Mouse (Mus musculus): ENCODE data around the gene Taf1c. TPM values are rescaled to one million over a fixed set of nuclear protein-coding genes. Genes with fewer than 3 reads are reported as not detected.
A peak's percentile ranks its signal among the peaks of the same experiment; 100 is the strongest.

Taf1c gene
- polyA plus RNA-seq, 1 experiment from 2014 or later = 15.7 TPM

GRCm38 (mm10) chr8:119588844-119589243, 16.2 kb downstream of the Taf1c start:
- Histone ChIP-seq H3K27ac (replicated peaks) (no peak overlapping the region), H3K4me1 (peaks cover 17% of the 10 kb centered on the region), H3K27me3 (replicated peaks; ENCODE audit: low read depth, poor library complexity, severe bottlenecking) (peaks cover 19% of the 10 kb centered on the region), H3K9me3 (no peaks in the 10 kb centered on the region), H3K4me3 (no peak overlapping the region), H3K36me3 (replicated peaks) (no peaks in the 10 kb centered on the region)
- peak; percentile 37 for DNase-seq (ENCODE audit: low spot score)
- 27% methylated on average over 10 of the region's 10 CpGs for WGBS

- no peak for DNase-seq (ENCODE audit: low spot score)
- peaks cover 17% of the 10 kb centered on the region for H3K4me1 ChIP-seq
- no peaks in the 10 kb centered on the region for H3K9me3 ChIP-seq
- no peak overlapping the region for H3K4me3 ChIP-seq
- H3K27ac ChIP-seq (replicated peaks) = no peak overlapping the region
- H3K36me3 ChIP-seq (replicated peaks) = no peaks in the 10 kb centered on the region
- WGBS = 60% methylated on average over 4 of the region's 4 CpGs
- H3K27me3 ChIP-seq (replicated peaks; ENCODE audit: low read depth, poor library complexity, severe bottlenecking) = peaks cover 19% of the 10 kb centered on the region
Measured at GRCm38 (mm10) chr8:119588321-119588720, 16.7 kb downstream of the Taf1c start.

- WGBS = 27% methylated on average over 24 of the region's 24 CpGs
- peaks cover 14% of the 10 kb centered on the region for H3K4me1 ChIP-seq
- DNase-seq (ENCODE audit: low spot score) = peak; percentile 30
- no peaks in the 10 kb centered on the region for H3K9me3 ChIP-seq
- no peaks in the 10 kb centered on the region for H3K36me3 ChIP-seq (replicated peaks)
- H3K27ac ChIP-seq (replicated peaks) = no peak overlapping the region
- H3K27me3 ChIP-seq (replicated peaks; ENCODE audit: low read depth, poor library complexity, severe bottlenecking) = peaks cover 19% of the 10 kb centered on the region
- H3K4me3 ChIP-seq = peak overlapping the region; percentile 53
Measured at GRCm38 (mm10) chr8:119585901-119586300, 19.1 kb downstream of the Taf1c start.

GRCm38 (mm10) chr8:119580441-119581161, 24.4 kb downstream of the Taf1c start:
- Histone ChIP-seq H3K4me3 (no peak overlapping the region), H3K4me1 (no peaks in the 10 kb centered on the region; the same call in 1 of the 2 replicates), H3K27ac (replicated peaks) (no peak overlapping the region), H3K9me3 (no peaks in the 10 kb centered on the region), H3K36me3 (replicated peaks) (no peaks in the 10 kb centered on the region), H3K27me3 (replicated peaks; ENCODE audit: low read depth, poor library complexity, severe bottlenecking) (peaks cover 55% of the 10 kb centered on the region)
- 85% methylated on average over 5 of the region's 5 CpGs for WGBS
- DNase-seq (ENCODE audit: low spot score) = no peak

GRCm38 (mm10) chr8:119579096-119579495, 25.9 kb downstream of the Taf1c start:
- DNase-seq (ENCODE audit: low spot score) = no peak

GRCm38 (mm10) chr8:119575366-119575726, 29.7 kb downstream of the Taf1c start:
- peak overlapping the region; percentile 89 for H3K27ac ChIP-seq (replicated peaks)
- peaks cover 30% of the 10 kb centered on the region for H3K4me1 ChIP-seq
- peaks cover 73% of the 10 kb centered on the region for H3K27me3 ChIP-seq (replicated peaks; ENCODE audit: low read depth, poor library complexity, severe bottlenecking)
- no peaks in the 10 kb centered on the region for H3K9me3 ChIP-seq
- no peaks in the 10 kb centered on the region for H3K36me3 ChIP-seq (replicated peaks)
- whole genome bisulfite sequencing = 3% methylated on average over 16 of the region's 16 CpGs
- no peak for DNase-seq (ENCODE audit: low spot score)
- peak overlapping the region; percentile 91 for H3K4me3 ChIP-seq

More at GRCm38 (mm10) chr8:119579096-119579495, 25.9 kb downstream of the Taf1c start:
- Histone ChIP-seq H3K4me3 (no peak overlapping the region), H3K27me3 (replicated peaks; ENCODE audit: low read depth, poor library complexity, severe bottlenecking) (peaks cover 54% of the 10 kb centered on the region), H3K4me1 (peaks cover 14% of the 10 kb centered on the region), H3K36me3 (replicated peaks) (no peaks in the 10 kb centered on the region), H3K27ac (replicated peaks) (no peak overlapping the region), H3K9me3 (no peaks in the 10 kb centered on the region)
- WGBS = 45% methylated on average over 13 of the region's 13 CpGs

- Histone ChIP-seq H3K9me3 (no peaks in the 10 kb centered on the region), H3K27ac (replicated peaks) (peak within 1 kb of the TSS; percentile 89), H3K4me1 (peaks cover 35% of the 10 kb centered on the region), H3K27me3 (replicated peaks; ENCODE audit: low read depth, poor library complexity, severe bottlenecking) (peaks cover 67% of the 10 kb centered on the region), H3K4me3 (peak within 1 kb of the TSS; percentile 91), H3K36me3 (replicated peaks) (no peaks in the 10 kb centered on the region)
- whole genome bisulfite sequencing = under 1% methylated on average over 97 of the region's 97 CpGs
- DNase-seq (ENCODE audit: low spot score) = peak; percentile 96
Measured at GRCm38 (mm10) chr8:119574437-119575365, 30.3 kb downstream of the Taf1c start, which contains the start of the genes Hsdl1 and Dnaaf1. Gene Hsdl1, minus strand, starts transcription at chr8:119575183. Gene Dnaaf1, plus strand, starts transcription at chr8:119575235.

GRCm38 (mm10) chr8:119572411-119572810, 32.6 kb downstream of the Taf1c start:
- Histone ChIP-seq H3K4me1 (peaks cover 35% of the 10 kb centered on the region), H3K9me3 (no peaks in the 10 kb centered on the region), H3K27ac (replicated peaks) (no peak overlapping the region), H3K27me3 (replicated peaks; ENCODE audit: low read depth, poor library complexity, severe bottlenecking) (peaks cover 46% of the 10 kb centered on the region), H3K4me3 (no peak overlapping the region), H3K36me3 (replicated peaks) (peaks cover 8% of the 10 kb centered on the region)
- WGBS = 89% methylated on average over 4 of the region's 4 CpGs
- no peak for DNase-seq (ENCODE audit: low spot score)

GRCm38 (mm10) chr8:119571135-119571534, 33.9 kb downstream of the Taf1c start:
- 88% methylated on average over 6 of the region's 6 CpGs for WGBS
- H3K27ac ChIP-seq (replicated peaks) = no peak overlapping the region

GRCm38 (mm10) chr8:119569881-119570280, 35.1 kb downstream of the Taf1c start:
- WGBS = 30% methylated on average over 4 of the region's 4 CpGs
- Histone ChIP-seq H3K27me3 (replicated peaks; ENCODE audit: low read depth, poor library complexity, severe bottlenecking) (peaks cover 26% of the 10 kb centered on the region), H3K36me3 (replicated peaks) (peaks cover 30% of the 10 kb centered on the region), H3K27ac (replicated peaks) (no peak overlapping the region), H3K4me3 (no peak overlapping the region), H3K4me1 (peaks cover 28% of the 10 kb centered on the region), H3K9me3 (no peaks in the 10 kb centered on the region)
- DNase-seq (ENCODE audit: low spot score) = no peak

More at GRCm38 (mm10) chr8:119571135-119571534, 33.9 kb downstream of the Taf1c start:
- H3K9me3 ChIP-seq = no peaks in the 10 kb centered on the region
- H3K36me3 ChIP-seq (replicated peaks) = peaks cover 17% of the 10 kb centered on the region
- peaks cover 35% of the 10 kb centered on the region for H3K4me1 ChIP-seq
- no peak overlapping the region for H3K4me3 ChIP-seq
- peaks cover 34% of the 10 kb centered on the region for H3K27me3 ChIP-seq (replicated peaks; ENCODE audit: low read depth, poor library complexity, severe bottlenecking)
- DNase-seq (ENCODE audit: low spot score) = no peak

GRCm38 (mm10) chr8:119568951-119569350, 36.1 kb downstream of the Taf1c start:
- no peak overlapping the region for H3K27ac ChIP-seq (replicated peaks)
- peaks cover 19% of the 10 kb centered on the region for H3K4me1 ChIP-seq
- peaks cover 39% of the 10 kb centered on the region for H3K36me3 ChIP-seq (replicated peaks)
- H3K4me3 ChIP-seq = no peak overlapping the region
- no peak for DNase-seq (ENCODE audit: low spot score)
- no peaks in the 10 kb centered on the region for H3K9me3 ChIP-seq
- WGBS = 60% methylated on average over 7 of the region's 7 CpGs
- H3K27me3 ChIP-seq (replicated peaks; ENCODE audit: low read depth, poor library complexity, severe bottlenecking) = peaks cover 18% of the 10 kb centered on the region

GRCm38 (mm10) chr8:119568251-119568650, 36.8 kb downstream of the Taf1c start:
- H3K27me3 ChIP-seq (replicated peaks; ENCODE audit: low read depth, poor library complexity, severe bottlenecking) = peaks cover 11% of the 10 kb centered on the region
- WGBS = 90% methylated on average over 9 of the region's 9 CpGs
- H3K36me3 ChIP-seq (replicated peaks) = peaks cover 46% of the 10 kb centered on the region
- H3K9me3 ChIP-seq = no peaks in the 10 kb centered on the region
- peaks cover 12% of the 10 kb centered on the region for H3K4me1 ChIP-seq
- no peak overlapping the region for H3K4me3 ChIP-seq
- DNase-seq (ENCODE audit: low spot score) = no peak
- H3K27ac ChIP-seq (replicated peaks) = no peak overlapping the region
